Mouse (Mus musculus): ENCODE results near the gene Eva1c. TPM values are rescaled to one million over a fixed set of nuclear protein-coding genes. Genes with fewer than 3 reads are reported as not detected.

Eva1c gene
- polyA plus RNA-seq (2015; fragmentation: Nextera tagmentation; extraction: Ambion mirVana), result 2.3 and 3.3 TPM in 2 replicates

- Histone ChIP-seq H3K9ac (no peak within 1 kb of the TSS), H3K4me1 (peaks cover 18% of the 10 kb centered on the region), H3K27ac (no peak within 1 kb of the TSS), H3K9me3 (no peaks in the 10 kb centered on the region), H3K4me3 (no peak within 1 kb of the TSS), H3K4me2 (no peak within 1 kb of the TSS), H3K36me3 (no peaks in the 10 kb centered on the region), H3K27me3 (peaks cover 26% of the 10 kb centered on the region)
- 58% methylated on average over 7 of the region's 7 CpGs for WGBS
- no peak for ATAC-seq (ENCODE audit: insufficient number of reproducible peaks, insufficient read depth, low FRiP score, low TSS enrichment, low read depth)
Measured at GRCm38 (mm10) chr16:90826457-90826856, at the start of gene Eva1c. Eva1c (plus strand) TSS chr16:90826719.

GRCm38 (mm10) chr16:90779783-90780182, 46.7 kb upstream of the Eva1c start:
- Histone ChIP-seq H3K4me2 (no peak overlapping the region), H3K36me3 (peaks cover 96% of the 10 kb centered on the region), H3K9me3 (no peaks in the 10 kb centered on the region), H3K27me3 (no peaks in the 10 kb centered on the region), H3K4me3 (no peak overlapping the region), H3K4me1 (no peaks in the 10 kb centered on the region), H3K27ac (no peak overlapping the region), H3K9ac (no peak overlapping the region)
- WGBS, result 83% methylated on average over 11 of the region's 11 CpGs
- ATAC-seq (ENCODE audit: insufficient number of reproducible peaks, insufficient read depth, low FRiP score, low TSS enrichment, low read depth), result no peak; the same call in 1 of the 2 replicates

GRCm38 (mm10) chr16:90783302-90783701, 43.2 kb upstream of the Eva1c start:
- Histone ChIP-seq H3K27me3 (no peaks in the 10 kb centered on the region), H3K4me1 (no peaks in the 10 kb centered on the region), H3K9ac (no peak overlapping the region), H3K4me2 (no peak overlapping the region), H3K36me3 (peaks cover 96% of the 10 kb centered on the region), H3K9me3 (no peaks in the 10 kb centered on the region), H3K4me3 (no peak overlapping the region), H3K27ac (no peak overlapping the region)
- no peak for ATAC-seq (ENCODE audit: insufficient number of reproducible peaks, insufficient read depth, low FRiP score, low TSS enrichment, low read depth)
- WGBS, result 89% methylated on average over 11 of the region's 11 CpGs

GRCm38 (mm10) chr16:90785257-90785656, 41.3 kb upstream of the Eva1c start:
- Histone ChIP-seq H3K36me3 (peaks cover 96% of the 10 kb centered on the region), H3K4me2 (no peak overlapping the region), H3K27me3 (no peaks in the 10 kb centered on the region), H3K27ac (no peak overlapping the region), H3K9ac (no peak overlapping the region), H3K9me3 (no peaks in the 10 kb centered on the region), H3K4me3 (no peak overlapping the region), H3K4me1 (no peaks in the 10 kb centered on the region)
- WGBS, result 89% methylated on average over 4 of the region's 4 CpGs
- ATAC-seq (ENCODE audit: insufficient number of reproducible peaks, insufficient read depth, low FRiP score, low TSS enrichment, low read depth), result no peak

- Histone ChIP-seq H3K9me3 (no peaks in the 10 kb centered on the region), H3K4me2 (no peak overlapping the region), H3K9ac (no peak overlapping the region), H3K36me3 (peaks cover 99% of the 10 kb centered on the region), H3K27me3 (no peaks in the 10 kb centered on the region), H3K27ac (no peak overlapping the region), H3K4me1 (no peaks in the 10 kb centered on the region; the same call in 1 of the 2 replicates), H3K4me3 (no peak overlapping the region)
- 95% methylated on average over 6 of the region's 6 CpGs for WGBS
- ATAC-seq (ENCODE audit: insufficient number of reproducible peaks, insufficient read depth, low FRiP score, low TSS enrichment, low read depth), result no peak
Measured at GRCm38 (mm10) chr16:90788580-90788979, 37.9 kb upstream of the Eva1c start.

GRCm38 (mm10) chr16:90790946-90791345, 35.6 kb upstream of the Eva1c start:
- no peak for ATAC-seq (ENCODE audit: insufficient number of reproducible peaks, insufficient read depth, low FRiP score, low TSS enrichment, low read depth)
- no peak overlapping the region for H3K4me2 ChIP-seq
- no peaks in the 10 kb centered on the region for H3K27me3 ChIP-seq
- 87% methylated on average over 6 of the region's 6 CpGs for WGBS
- no peak overlapping the region for H3K27ac ChIP-seq
- H3K9ac ChIP-seq, result no peak overlapping the region
- H3K9me3 ChIP-seq, result no peaks in the 10 kb centered on the region
- no peaks in the 10 kb centered on the region; the same call in 1 of the 2 replicates for H3K4me1 ChIP-seq
- H3K36me3 ChIP-seq, result peaks cover 97% of the 10 kb centered on the region
- H3K4me3 ChIP-seq, result no peak overlapping the region

- Histone ChIP-seq H3K27ac (no peak overlapping the region), H3K9ac (no peak overlapping the region), H3K27me3 (no peaks in the 10 kb centered on the region), H3K4me3 (no peak overlapping the region), H3K36me3 (peaks cover 90% of the 10 kb centered on the region), H3K9me3 (no peaks in the 10 kb centered on the region), H3K4me1 (no peaks in the 10 kb centered on the region; the same call in 1 of the 2 replicates), H3K4me2 (no peak overlapping the region)
- no peak for ATAC-seq (ENCODE audit: insufficient number of reproducible peaks, insufficient read depth, low FRiP score, low TSS enrichment, low read depth)
- WGBS, result 66% methylated on average over 5 of the region's 5 CpGs
Measured at GRCm38 (mm10) chr16:90792066-90792465, 34.5 kb upstream of the Eva1c start.

- no peak for ATAC-seq (ENCODE audit: insufficient number of reproducible peaks, insufficient read depth, low FRiP score, low TSS enrichment, low read depth)
Measured at GRCm38 (mm10) chr16:90792500-90792899, 34.0 kb upstream of the Eva1c start.

GRCm38 (mm10) chr16:90794708-90795107, 31.8 kb upstream of the Eva1c start:
- H3K4me1 ChIP-seq, result no peaks in the 10 kb centered on the region; the same call in 1 of the 2 replicates
- H3K4me3 ChIP-seq, result no peak overlapping the region
- no peak for ATAC-seq (ENCODE audit: insufficient number of reproducible peaks, insufficient read depth, low FRiP score, low TSS enrichment, low read depth)
- H3K9me3 ChIP-seq, result no peaks in the 10 kb centered on the region
- H3K4me2 ChIP-seq, result no peak overlapping the region
- no peaks in the 10 kb centered on the region for H3K27me3 ChIP-seq
- H3K9ac ChIP-seq, result no peak overlapping the region
- peaks cover 86% of the 10 kb centered on the region for H3K36me3 ChIP-seq
- no peak overlapping the region for H3K27ac ChIP-seq

More at GRCm38 (mm10) chr16:90792500-90792899, 34.0 kb upstream of the Eva1c start:
- 74% methylated on average over 3 of the region's 3 CpGs for WGBS
- Histone ChIP-seq H3K4me1 (no peaks in the 10 kb centered on the region; the same call in 1 of the 2 replicates), H3K36me3 (peaks cover 88% of the 10 kb centered on the region), H3K27ac (no peak overlapping the region), H3K9ac (no peak overlapping the region), H3K4me2 (no peak overlapping the region), H3K9me3 (no peaks in the 10 kb centered on the region), H3K27me3 (no peaks in the 10 kb centered on the region), H3K4me3 (no peak overlapping the region)

- ATAC-seq (ENCODE audit: insufficient number of reproducible peaks, insufficient read depth, low FRiP score, low TSS enrichment, low read depth), result no peak
- no peak overlapping the region for H3K9ac ChIP-seq
- no peak overlapping the region for H3K4me3 ChIP-seq
- WGBS, result 84% methylated on average over 8 of the region's 8 CpGs
- H3K27me3 ChIP-seq, result no peaks in the 10 kb centered on the region
- H3K4me1 ChIP-seq, result no peaks in the 10 kb centered on the region
- no peak overlapping the region for H3K27ac ChIP-seq
- H3K4me2 ChIP-seq, result no peak overlapping the region
- H3K36me3 ChIP-seq, result peaks cover 76% of the 10 kb centered on the region
- H3K9me3 ChIP-seq, result no peaks in the 10 kb centered on the region
Measured at GRCm38 (mm10) chr16:90798446-90798845, 28.1 kb upstream of the Eva1c start.

GRCm38 (mm10) chr16:90798848-90799247, 27.7 kb upstream of the Eva1c start:
- 89% methylated on average over 5 of the region's 5 CpGs for WGBS
- ATAC-seq (ENCODE audit: insufficient number of reproducible peaks, insufficient read depth, low FRiP score, low TSS enrichment, low read depth), result no peak

GRCm38 (mm10) chr16:90799840-90800239, 26.7 kb upstream of the Eva1c start:
- Histone ChIP-seq H3K36me3 (peaks cover 78% of the 10 kb centered on the region), H3K4me2 (no peak overlapping the region), H3K27me3 (no peaks in the 10 kb centered on the region), H3K4me1 (no peaks in the 10 kb centered on the region), H3K9me3 (no peaks in the 10 kb centered on the region), H3K4me3 (no peak overlapping the region), H3K27ac (no peak overlapping the region), H3K9ac (no peak overlapping the region)
- no peak for ATAC-seq (ENCODE audit: insufficient number of reproducible peaks, insufficient read depth, low FRiP score, low TSS enrichment, low read depth)
- 88% methylated on average over 10 of the region's 10 CpGs for WGBS

More at GRCm38 (mm10) chr16:90798848-90799247, 27.7 kb upstream of the Eva1c start:
- no peak overlapping the region for H3K4me3 ChIP-seq
- H3K9me3 ChIP-seq, result no peaks in the 10 kb centered on the region
- H3K9ac ChIP-seq, result no peak overlapping the region
- no peaks in the 10 kb centered on the region for H3K27me3 ChIP-seq
- peaks cover 77% of the 10 kb centered on the region for H3K36me3 ChIP-seq
- no peak overlapping the region for H3K27ac ChIP-seq
- no peak overlapping the region for H3K4me2 ChIP-seq
- no peaks in the 10 kb centered on the region for H3K4me1 ChIP-seq
